Mouse (Mus musculus): ENCODE measurements at regions not wholly inside any gene's neighbourhood (a gene's known extent, or its start where the extent isn't known, plus 50 kb on each side); places are given as distances from the start of the nearest gene placed in this dataset.
A peak's percentile ranks its signal among the peaks of the same experiment; 100 is the strongest.

DNA sequence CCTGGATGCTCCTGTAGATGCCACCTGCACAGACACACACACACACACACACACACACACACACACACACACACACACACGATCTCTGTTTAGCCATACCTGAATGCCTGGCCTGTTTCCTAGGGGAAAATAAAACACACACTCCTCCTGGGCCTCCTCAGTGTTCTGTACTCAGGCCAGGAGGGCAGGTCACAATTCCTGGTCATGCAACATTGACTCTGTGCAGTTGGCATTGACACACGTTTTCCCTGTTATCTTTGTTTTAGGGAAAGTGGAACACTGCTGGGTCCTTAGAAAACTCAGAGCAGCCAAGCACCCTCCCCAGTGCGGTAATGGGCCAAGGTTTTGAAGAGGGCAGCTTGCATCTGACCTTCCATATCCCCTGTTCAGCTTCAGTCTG lies 246.7 kb downstream of the H2al1j start:
- DNase-seq, result no peak

DNA sequence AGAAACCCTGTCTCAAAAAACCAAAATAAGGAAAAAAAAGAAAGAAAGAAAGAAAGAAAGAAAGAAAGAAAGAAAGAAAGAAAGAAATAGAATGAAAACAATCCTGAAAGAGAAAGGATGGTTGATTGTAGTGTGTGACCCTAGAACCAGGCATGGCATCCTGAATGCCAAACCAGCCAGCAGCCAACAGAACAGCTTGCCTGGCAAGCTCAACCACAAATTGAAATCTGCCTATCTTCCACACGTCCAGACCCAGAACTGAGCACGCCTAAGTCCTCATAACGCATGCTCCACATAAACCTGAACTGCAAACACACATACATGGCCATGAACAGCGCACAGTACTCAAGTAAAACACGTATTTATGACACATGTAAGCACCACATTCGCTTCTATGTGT lies 247.9 kb downstream of the H2al1j start:
- DNase-seq, result no peak

DNA sequence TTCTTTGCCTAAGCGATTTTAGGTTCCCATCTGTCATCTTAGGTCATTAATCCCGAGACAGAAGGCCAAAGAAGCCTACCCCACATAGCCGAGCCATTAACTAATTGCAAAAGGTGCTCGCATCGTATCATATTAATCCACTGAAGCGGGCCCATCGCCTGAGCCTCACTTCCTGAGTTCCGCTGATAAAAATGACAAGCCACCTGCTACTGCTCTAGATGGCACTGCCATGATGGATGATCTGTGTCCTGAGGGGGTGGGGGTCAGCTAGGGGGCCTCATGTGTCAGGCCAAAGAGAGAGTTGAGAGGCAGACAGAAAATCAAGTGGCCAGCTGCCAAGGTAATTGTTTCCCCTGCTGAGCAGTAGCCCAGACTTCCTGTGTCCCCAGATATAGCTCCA lies 248.7 kb downstream of the H2al1j start:
- DNase-seq, result no peak

DNA sequence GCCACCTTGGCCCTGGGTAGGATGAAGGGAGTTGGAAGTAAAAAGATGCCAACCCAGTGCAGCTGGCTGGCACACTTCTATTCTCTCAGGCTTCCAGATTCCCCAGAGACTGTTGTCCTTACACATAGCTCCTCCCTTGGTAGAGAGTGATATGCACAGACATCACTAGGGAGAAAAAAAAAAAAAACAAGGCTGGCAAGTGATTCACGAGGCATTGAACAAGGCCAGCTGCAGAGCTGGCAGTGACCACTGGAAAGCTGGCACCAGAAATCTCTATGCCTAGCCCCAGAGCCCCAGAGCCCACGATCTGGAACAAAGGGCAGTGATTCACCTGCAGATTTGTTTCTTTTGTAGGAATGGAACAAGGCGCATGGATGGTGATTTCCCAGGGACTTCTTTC lies 249.7 kb downstream of the H2al1j start:
- DNase-seq, result no peak

DNA sequence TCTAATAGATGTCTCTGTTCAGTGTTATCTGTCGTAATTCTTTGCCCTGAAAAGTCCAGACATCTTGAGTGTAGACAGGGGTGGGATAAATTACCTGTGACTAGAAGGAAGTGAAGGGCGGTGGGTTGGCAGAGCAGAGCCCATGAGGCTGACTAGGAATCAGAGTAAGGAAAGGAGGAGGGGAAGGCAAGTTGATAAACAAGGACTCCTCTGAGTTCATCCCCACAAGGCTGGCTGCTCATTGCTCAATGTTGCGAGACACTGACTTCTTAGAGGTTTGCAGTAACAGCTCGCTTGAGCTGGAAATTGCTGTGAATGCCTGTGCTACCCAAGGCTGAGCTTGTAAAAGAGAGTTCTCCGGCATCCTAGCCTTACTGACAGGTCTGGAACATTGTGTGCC lies 257.7 kb downstream of the H2al1j start:
- no peak for DNase-seq

DNA sequence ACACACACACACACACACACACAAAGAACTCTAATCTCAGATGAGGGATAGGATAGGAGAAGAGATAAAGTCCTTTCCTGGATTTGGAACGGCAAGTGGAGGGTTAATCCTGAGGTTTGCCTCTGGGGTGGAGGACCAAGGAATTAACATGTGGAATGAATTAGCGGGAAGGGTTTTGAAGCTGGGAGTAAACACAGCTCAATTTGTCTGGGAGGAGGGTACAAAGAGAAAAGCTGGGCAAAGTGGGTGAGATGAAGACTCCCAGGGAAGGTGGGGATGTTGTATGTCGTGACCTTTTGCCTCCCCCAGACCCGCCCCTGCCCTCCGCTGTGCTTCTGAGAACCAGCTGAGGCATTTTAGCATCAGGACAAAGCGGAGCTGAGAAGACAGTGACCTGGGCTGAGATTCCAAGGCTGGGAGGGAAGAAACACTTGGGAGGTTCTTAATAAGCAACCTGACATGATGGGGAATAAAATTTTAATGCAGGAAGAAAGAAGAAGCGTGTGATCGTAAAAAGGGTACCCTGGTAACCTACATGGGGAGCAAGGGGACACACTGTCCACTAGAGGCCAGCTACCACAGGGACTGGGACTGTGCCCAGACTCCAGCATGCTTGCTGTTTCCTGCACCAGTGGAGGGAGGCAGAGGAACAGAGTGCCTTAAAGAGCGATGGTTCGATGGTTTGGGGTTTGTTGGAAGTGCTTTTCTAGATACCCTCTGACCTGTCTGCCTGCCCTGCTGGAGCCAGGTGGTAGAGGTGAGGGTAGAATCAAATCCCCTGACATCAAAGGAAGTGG lies 264.0 kb downstream of the H2al1j start:
- no peak for DNase-seq

DNA sequence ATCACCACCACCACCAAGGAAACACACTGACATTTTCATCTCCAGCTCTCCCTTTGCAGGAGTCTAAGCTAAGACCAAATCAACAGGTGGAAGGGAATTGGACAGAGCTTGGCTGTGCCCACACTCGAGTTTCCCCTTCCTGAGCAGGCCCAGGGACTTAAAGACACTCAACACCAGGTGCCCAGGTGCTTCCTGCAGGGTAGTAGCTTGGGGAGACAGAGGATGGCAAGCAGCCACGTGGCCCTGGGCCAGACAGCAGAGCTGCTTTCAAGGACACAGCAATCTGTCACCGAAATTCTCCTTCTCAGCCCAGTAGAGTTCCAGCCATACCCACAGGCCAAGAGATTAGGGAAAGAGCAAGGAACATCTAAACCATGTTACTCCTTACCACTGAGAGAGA lies 266.9 kb downstream of the H2al1j start:
- DNase-seq, result peak; percentile 12

DNA sequence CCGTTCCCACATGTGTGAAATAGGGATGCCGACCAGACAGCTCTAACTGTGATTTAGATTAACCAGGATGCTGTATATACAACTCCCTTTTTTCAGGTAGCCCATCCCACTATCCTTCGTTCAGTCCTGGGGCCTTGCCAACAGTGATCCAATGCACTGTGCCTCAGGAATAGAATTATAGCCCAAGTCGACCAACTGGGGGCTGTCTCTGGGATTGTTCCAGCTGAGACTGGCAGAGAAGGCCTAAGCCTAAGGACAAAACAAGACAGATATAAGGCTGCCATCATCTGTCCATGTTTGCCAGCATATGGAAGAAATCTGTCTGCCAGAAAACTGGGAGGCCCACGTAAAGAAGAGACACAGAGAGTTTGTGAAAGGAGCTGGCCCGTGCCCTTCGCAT lies 269.9 kb downstream of the H2al1j start:
- DNase-seq, result no peak

DNA sequence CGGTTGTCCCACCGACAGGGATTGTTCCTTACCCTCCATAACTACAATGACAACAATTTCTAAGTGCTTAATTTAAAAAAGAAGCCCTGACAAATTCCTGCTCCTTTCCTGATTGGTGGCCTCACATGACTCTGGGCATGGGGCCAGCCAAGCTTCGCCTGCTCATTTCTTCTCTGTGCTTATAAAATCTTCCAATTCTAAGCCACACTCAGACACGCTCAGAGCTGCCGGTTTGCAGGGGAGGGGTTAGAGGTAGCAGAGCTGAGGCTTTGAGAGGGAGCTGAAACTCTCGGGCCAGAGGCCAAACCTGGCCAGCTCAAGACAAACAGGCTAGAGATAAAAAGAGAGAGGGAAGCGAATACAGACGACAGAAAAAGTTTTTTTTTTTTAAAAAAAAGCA lies 286.6 kb downstream of the H2al1j start:
- DNase-seq, result no peak

DNA sequence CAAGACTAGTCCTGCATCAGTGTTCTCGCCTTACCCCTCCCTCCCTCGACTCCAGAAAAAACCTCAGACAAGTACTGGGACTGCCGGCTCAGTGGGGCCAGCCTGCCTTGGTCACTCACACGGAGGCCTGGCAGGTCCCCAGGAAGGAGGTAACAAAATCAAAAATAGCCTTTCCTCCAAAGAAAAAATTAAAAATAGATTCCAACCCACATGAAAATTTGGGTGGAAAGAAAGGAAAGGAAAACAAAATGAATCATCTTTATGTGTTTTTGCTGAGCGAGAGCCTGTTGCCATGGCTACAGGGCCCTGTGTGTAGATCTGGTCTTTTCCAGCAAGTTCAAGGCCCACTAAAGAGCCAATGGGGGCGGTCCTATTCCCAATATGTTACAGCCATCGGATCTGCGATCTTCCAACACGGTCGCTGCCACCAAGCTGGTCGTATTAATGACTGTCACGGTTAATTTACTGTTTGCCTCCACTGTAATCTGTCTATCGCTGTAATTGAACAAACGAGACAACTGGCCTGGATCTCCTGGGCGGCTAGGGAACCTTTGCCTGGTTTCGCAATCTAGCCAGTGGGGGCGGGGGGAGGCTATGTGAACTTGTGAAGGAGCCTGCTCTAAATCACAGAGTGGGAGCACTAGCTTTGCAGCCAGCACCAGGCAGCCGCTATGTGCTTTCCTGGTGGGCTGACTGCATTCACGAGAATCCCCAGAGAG lies 293.6 kb downstream of the H2al1j start:
- no peak for DNase-seq

DNA sequence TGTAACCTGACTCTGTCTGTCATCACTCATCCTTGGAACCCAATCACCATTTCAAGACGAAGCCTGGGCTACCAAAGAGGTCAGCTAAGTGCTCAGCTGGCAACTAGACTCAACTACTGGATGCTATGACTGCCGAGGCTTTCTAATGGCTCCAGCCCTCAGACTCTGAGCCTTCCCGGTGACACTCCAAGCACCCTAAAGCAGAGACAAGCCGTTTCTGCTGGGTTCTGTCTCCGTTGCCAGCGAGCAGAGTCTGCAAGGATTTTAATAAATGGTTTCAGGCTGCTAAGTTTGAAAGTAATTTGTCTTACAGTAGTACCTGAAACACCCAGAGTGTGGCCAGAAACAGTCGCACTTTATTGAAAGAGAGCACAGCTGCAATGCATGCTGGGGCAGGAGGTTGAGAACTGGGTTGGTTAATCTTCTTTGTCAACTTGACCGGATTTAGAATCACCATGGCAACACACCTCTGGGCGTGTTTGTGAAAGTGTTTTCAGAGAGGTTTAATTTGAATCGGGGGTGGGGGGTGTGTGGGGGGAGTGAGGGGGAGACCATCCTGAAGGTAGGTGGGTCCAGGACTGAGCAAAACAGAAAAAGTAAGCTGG lies 298.8 kb downstream of the H2al1j start:
- DNase-seq, result no peak

DNA sequence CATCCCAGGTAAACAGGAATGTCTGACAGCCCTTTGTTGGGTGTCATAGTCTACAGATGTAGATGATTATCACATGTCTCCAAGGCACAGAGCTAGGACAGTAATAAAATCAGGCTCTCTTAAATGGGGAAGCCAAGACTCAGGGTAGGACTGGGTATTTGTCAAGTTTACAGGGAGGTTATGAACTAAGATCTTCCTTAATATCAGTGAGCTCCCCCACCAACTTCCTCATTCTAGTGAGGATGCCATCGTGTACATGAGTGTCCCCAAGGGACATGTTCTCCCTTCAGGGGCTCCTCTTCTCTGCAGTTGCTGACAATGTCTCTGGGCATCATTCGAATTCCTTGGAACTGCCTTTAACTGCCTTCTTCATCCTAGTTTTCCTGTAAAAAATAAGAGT lies 301.7 kb downstream of the H2al1j start:
- DNase-seq, result no peak

DNA sequence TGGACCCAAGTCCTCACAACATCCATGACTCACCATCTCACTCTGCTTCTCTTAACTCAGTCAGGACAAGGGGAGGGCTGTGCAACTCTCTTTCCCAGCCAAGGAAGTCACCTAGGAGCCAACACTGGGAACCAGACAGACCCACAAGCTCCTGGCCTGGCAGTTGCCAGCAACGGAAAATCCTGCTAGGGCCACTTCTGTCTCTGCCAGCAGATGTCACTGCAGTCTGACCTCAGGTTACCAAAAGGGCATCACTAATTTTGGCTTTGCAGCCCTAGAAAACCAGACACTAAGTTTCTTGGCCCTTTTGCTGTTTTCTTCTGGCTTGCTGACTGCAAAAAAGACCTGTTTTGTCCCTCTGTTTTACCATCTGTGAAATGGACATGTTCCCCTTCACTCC lies 302.3 kb downstream of the H2al1j start:
- DNase-seq, result peak; percentile 59

DNA sequence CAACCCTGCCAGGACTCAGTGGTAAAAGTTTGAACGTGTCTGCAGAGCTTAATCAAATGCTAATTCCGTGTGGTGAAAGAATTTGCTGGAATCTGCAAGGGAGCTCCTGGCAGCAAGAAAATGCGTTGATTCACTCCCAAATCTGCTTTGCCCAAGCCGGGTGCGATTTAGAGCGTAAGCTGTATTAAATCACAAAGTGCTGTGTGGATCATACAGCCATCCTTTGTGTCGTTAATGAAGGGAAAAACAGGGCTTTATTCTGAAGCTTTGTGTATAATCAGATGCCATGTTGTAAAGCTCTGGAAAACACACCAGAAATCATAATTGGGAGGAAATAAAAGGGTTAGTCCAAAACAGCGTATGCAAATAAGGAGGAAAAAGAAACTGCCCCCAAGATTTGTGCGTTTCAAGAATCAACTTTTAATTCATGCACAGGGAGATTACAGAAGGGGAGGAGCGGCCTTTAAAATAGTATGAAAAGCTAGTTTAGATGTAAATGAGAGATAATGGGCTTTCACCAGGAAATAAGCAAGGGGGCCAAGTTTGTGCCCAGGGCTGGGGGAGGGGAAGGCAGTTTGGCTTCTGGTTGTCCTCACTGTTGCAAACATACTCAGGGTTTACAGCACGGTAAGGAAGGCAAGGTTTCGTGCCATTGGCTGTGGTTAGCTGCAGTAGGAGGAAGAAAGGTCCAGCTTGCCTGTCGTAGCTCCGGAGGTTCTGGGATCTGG lies 303.7 kb downstream of the H2al1j start:
- peak; percentile 42 for DNase-seq

DNA sequence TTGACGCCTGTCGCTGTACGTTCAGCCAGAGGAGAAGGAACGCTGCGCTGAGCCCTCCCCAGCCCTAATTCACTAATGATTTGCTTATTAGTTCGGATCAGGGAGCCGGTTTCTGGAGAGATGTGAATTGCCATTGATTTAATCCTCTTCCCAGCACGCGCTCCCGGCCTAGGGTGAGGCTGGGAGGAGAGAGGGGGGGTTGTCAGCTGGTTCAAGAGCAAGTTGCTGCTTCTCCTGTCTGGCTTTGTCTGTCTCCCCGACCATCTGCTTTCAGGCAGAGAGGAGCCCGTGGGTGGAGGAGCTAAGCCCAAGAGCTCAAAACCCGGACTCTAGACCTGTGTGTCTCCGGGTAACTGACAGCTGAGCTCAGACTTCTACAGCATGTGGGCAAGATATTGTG lies 304.4 kb downstream of the H2al1j start:
- peak; percentile 35 for DNase-seq

DNA sequence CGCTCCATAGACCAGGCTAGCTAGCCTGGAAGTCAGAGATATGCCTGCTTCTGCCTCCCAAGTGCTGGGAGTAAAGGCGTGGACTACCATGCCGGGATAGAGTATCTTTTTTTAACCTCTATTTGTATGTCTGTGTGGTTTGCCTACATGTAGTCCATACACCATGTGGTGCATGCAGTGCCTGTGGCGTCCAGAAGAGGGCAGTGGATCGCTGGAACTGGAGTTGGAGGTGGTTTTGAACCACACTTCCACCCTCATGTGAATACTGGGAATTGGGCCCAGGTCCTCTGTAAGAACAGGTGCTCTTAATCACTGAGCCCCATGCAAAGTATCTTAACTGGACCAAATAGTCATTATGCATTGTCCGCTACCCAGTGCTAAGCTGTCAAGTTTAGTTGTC lies 306.2 kb downstream of the H2al1j start:
- peak; percentile 80 for DNase-seq

DNA sequence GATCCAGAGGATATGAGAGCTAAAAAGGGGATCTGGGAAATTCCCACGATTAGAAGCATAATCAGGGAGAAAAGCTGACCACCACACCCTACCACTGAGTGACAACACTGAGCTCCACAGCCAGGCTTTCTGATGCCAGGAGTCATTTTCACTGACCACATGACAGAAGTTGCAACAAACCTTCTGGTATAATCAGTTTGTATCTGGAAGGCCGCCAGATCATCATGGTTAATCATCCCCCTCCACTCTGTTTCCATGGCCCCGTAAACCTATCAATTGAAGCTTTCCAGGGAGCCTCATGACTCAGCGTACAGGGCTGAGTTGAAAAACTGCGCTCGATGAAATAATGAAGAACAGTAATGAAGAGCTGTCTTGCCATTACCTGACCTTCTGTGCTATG lies 316.9 kb downstream of the H2al1j start:
- no peak for DNase-seq

DNA sequence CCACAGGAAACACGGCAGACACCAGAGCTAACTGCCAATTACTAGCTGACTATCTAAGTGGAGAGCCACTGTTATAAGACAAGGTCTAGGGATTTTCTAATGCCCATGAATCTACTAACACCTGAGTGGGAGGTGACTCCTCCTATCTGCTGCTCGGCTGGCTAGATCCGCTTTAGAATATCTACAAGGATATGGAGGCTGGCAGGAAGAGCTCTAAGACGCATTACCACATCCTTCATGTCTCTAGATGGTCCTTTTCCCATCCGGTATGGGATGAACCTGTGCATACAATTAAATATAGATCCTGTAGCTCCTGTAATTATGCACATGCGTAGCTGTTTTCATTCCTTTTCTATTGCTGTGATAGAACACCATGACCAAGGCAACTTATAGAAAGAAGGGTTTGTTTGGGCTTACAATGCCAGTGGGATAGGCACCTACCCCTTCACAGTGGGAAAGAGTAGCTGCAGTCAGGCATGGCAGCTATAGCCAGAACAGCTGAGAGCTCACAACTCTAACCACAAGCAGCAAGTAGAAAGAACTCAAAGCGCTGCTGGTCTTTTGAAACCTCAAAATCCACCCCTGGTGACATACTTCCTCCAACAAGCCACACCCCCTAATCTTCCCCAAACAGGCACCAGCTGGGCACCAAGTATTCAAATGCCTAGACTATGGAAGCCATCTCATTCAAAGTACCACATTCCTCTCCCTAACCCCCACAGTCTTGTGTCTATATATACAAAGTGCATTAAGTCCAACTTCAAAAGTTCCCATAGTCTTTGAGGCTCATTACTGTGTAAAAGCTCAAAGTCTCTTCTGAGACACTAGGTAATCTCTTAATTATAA lies 319.3 kb downstream of the H2al1j start:
- peak; percentile 42 for DNase-seq

DNA sequence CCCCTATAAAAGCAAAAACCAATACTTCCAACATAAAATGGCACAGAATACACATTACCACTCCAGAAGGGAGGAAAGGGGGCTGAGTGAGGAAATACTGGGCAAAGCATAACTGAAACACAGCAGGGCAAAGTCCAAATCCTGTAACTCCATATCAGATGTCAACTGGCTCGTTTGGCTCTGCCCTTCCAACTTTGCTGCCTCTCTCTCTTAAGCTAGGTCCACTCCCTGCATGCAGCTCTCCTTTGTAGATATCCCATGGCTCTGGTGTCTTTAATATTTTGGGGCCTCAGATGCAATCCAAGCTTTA lies 319.9 kb downstream of the H2al1j start:
- no peak for DNase-seq

DNA sequence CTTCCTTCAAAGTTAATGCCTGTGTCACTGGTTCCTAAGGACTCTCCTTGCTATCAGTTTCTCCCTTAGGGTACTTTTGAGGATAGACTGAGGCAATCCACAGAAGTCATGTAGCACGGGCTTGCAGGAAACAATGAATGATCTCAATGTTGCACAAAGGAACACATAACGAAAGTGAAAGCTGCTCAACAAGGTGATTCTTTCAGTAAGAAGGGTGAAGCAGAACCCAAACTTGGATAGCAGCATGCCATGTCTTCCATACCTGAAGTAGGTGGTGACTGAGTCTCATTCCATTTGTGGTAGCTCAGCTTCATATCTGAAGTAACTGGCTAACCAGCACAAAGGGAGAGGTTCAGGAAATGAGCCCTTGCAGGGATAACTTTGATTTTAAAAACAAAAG lies 325.7 kb downstream of the H2al1j start:
- DNase-seq, result no peak

DNA sequence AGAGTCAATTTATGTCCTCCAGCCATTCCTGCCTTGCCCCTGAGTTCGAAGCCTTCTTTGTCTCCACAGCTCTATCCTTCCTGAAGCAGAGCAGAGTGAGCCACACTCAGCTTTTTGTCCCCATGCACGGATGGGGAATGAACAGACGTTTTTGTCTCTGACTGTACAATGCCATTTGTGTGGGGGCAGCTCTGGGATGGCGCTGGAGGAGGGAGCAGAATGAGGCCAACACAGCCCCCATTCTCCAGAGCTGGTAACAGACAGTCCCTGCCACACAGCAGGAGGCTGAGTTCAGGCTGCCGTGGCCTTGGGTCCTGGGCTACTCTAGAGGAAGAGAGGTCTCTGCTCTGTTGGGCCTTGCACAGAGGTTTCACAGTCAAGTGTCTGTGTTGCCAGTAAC lies 327.4 kb downstream of the H2al1j start:
- no peak for DNase-seq

DNA sequence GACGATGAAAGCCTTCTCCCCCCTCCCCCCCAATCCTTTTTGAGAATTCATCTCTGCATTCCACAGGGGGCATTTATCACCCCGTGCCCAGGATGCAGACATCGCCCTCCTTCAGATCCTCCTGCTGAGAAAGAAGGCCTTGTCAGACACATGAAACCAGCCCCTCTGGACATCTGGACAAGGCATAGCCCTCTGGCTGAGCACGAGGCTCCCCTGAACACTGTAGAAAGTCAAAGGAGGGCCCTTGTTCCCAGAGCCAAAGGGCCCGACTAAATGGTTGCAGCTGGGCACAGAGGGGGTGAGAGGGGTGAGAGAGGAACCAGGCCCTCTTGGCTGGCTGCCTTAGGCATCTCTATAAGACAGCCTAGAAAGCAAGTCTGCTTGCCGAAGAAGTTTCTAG lies 327.8 kb downstream of the H2al1j start:
- no peak for DNase-seq
